Mouse (Mus musculus) kidney, adult 2 months (tissue): ENCODE results near the gene Eif3c.

Source experiments
- CTCF ChIP-seq: fragments of 200-500 bp; conservative IDR thresholded peaks from 2 replicates; pipeline ENCODE4 v1.5.1; 2011; ENCODE audit warnings: low read depth, mild to moderate bottlenecking, control low read depth, low read length, moderate library complexity, mixed read lengths; ENCODE audit not compliant: insufficient read depth, insufficient read length
- POLR2A ChIP-seq: fragments of 200-500 bp; IDR thresholded peaks from one replicate; pipeline ENCODE4 v1.6.1; 2011; ENCODE audit warnings: low read depth, low read length, control low read depth

- TF ChIP-seq CTCF = no peak
- no peak for TF ChIP-seq POLR2A
Observed at GRCm38 (mm10) chr7:126586839-126587238, 20.6 kb upstream of the Eif3c start.
